Mouse (Mus musculus): ENCODE results near the gene Grik5. TPM values are rescaled to one million over a fixed set of nuclear protein-coding genes. Genes with fewer than 3 reads are reported as not detected.

Grik5 gene
- total and polyA plus RNA-seq, 2 experiments from 2014 or later: 18.6 to 153 TPM

- WGBS: 92% methylated on average over 8 of the region's 8 CpGs
Measured at GRCm38 (mm10) chr7:25063900-25064299, 8.2 kb downstream of the Grik5 start.

DNA sequence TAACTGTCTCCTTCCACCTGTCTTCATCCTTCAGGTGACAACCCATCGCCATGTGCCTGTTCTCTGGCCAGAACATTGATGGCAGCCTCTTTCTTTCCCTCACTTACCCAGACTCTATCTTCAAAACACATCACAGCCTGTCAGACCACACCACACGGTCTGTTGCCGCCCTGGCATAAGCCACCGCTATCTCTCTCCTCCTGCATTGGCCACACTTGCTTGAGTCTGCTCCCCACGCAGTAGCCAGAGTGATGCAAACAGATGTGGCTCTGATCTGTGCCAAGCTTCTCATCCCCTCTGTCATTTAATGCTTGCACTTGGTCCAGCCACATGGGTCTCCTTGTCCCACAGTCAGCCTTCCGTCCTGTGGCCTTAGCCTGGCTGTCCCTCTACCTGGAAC is 8.8 kb downstream of the Grik5 start:
- DNase-seq (ENCODE audit: low spot score) (no peak), ATAC-seq (ENCODE audit: low FRiP score) (no peak)
- Histone ChIP-seq H3K4me3 (ENCODE audit: low read depth, low read length) (no peak overlapping the region), H3K4me1 (ENCODE audit: insufficient read depth, low read length) (no peaks in the 10 kb centered on the region; the same call in 1 of the 2 replicates), H3K27ac (ENCODE audit: low read depth, low read length) (no peak overlapping the region), H3K4me2 (ENCODE audit: low read depth, low read length, poor library complexity, severe bottlenecking) (no peak overlapping the region), H3K9ac (replicated peaks; ENCODE audit: low read length, poor library complexity, severe bottlenecking) (no peak overlapping the region), H3K27me3 (ENCODE audit: insufficient read depth, low read length) (no peaks in the 10 kb centered on the region), H3K9me3 (ENCODE audit: low read length) (no peaks in the 10 kb centered on the region), H3K36me3 (ENCODE audit: insufficient read depth, low read length) (peaks cover 79% of the 10 kb centered on the region)
- WGBS: 92% methylated on average over 6 of the region's 6 CpGs
- no peak for TF ChIP-seq CTCF (IDR thresholded peaks at IDR 0.05)

More at GRCm38 (mm10) chr7:25063900-25064299, 8.2 kb downstream of the Grik5 start:
- Histone ChIP-seq H3K36me3 (ENCODE audit: insufficient read depth, low read length) (peaks cover 74% of the 10 kb centered on the region), H3K27me3 (ENCODE audit: insufficient read depth, low read length) (no peaks in the 10 kb centered on the region), H3K4me3 (ENCODE audit: low read depth, low read length) (no peak overlapping the region), H3K4me2 (ENCODE audit: low read depth, low read length, poor library complexity, severe bottlenecking) (no peak overlapping the region), H3K9ac (replicated peaks; ENCODE audit: low read length, poor library complexity, severe bottlenecking) (no peak overlapping the region), H3K27ac (ENCODE audit: low read depth, low read length) (no peak overlapping the region), H3K9me3 (ENCODE audit: low read length) (no peaks in the 10 kb centered on the region), H3K4me1 (ENCODE audit: insufficient read depth, low read length) (no peaks in the 10 kb centered on the region; the same call in 1 of the 2 replicates)
- no peak for TF ChIP-seq CTCF (IDR thresholded peaks at IDR 0.05)
- ATAC-seq (ENCODE audit: low FRiP score) (no peak), DNase-seq (ENCODE audit: low spot score) (no peak)

- Histone ChIP-seq H3K27ac (ENCODE audit: low read depth, low read length) (no peak overlapping the region), H3K9me3 (ENCODE audit: low read length) (no peaks in the 10 kb centered on the region), H3K27me3 (ENCODE audit: insufficient read depth, low read length) (no peaks in the 10 kb centered on the region), H3K4me3 (ENCODE audit: low read depth, low read length) (no peak overlapping the region), H3K4me2 (ENCODE audit: low read depth, low read length, poor library complexity, severe bottlenecking) (no peak overlapping the region), H3K36me3 (ENCODE audit: insufficient read depth, low read length) (peaks cover 83% of the 10 kb centered on the region), H3K4me1 (ENCODE audit: insufficient read depth, low read length) (no peaks in the 10 kb centered on the region), H3K9ac (replicated peaks; ENCODE audit: low read length, poor library complexity, severe bottlenecking) (no peak overlapping the region)
- TF ChIP-seq CTCF (IDR thresholded peaks at IDR 0.05): no peak
- DNase-seq (ENCODE audit: low spot score) (no peak), ATAC-seq (ENCODE audit: low FRiP score) (no peak)
- WGBS: 94% methylated on average over 14 of the region's 14 CpGs
Measured at GRCm38 (mm10) chr7:25058836-25059235, 13.3 kb downstream of the Grik5 start.

- no peak overlapping the region for H3K4me2 ChIP-seq (ENCODE audit: low read depth, low read length, poor library complexity, severe bottlenecking)
- no peak overlapping the region for H3K9ac ChIP-seq (replicated peaks; ENCODE audit: low read length, poor library complexity, severe bottlenecking)
- ATAC-seq (ENCODE audit: low FRiP score) (no peak), DNase-seq (ENCODE audit: low spot score) (no peak)
- H3K36me3 ChIP-seq (ENCODE audit: insufficient read depth, low read length): peaks cover 79% of the 10 kb centered on the region
- WGBS: 93% methylated on average over 8 of the region's 8 CpGs
- H3K4me1 ChIP-seq (ENCODE audit: insufficient read depth, low read length): no peaks in the 10 kb centered on the region
- no peak overlapping the region for H3K27ac ChIP-seq (ENCODE audit: low read depth, low read length)
- H3K4me3 ChIP-seq (ENCODE audit: low read depth, low read length): no peak overlapping the region
- no peak for TF ChIP-seq CTCF (IDR thresholded peaks at IDR 0.05)
- no peaks in the 10 kb centered on the region for H3K9me3 ChIP-seq (ENCODE audit: low read length)
- H3K27me3 ChIP-seq (ENCODE audit: insufficient read depth, low read length): no peaks in the 10 kb centered on the region
Measured at GRCm38 (mm10) chr7:25058394-25058793, 13.8 kb downstream of the Grik5 start.

GRCm38 (mm10) chr7:25057888-25058287 is 14.3 kb downstream of the Grik5 start:
- 91% methylated on average over 5 of the region's 5 CpGs for WGBS
- H3K27me3 ChIP-seq (ENCODE audit: insufficient read depth, low read length): no peaks in the 10 kb centered on the region
- no peak overlapping the region for H3K27ac ChIP-seq (ENCODE audit: low read depth, low read length)
- no peaks in the 10 kb centered on the region for H3K4me1 ChIP-seq (ENCODE audit: insufficient read depth, low read length)
- no peak for DNase-seq (ENCODE audit: low spot score)
- no peak overlapping the region for H3K9ac ChIP-seq (replicated peaks; ENCODE audit: low read length, poor library complexity, severe bottlenecking)
- H3K9me3 ChIP-seq (ENCODE audit: low read length): no peaks in the 10 kb centered on the region
- TF ChIP-seq CTCF (IDR thresholded peaks at IDR 0.05): no peak
- H3K36me3 ChIP-seq (ENCODE audit: insufficient read depth, low read length): peaks cover 74% of the 10 kb centered on the region
- H3K4me2 ChIP-seq (ENCODE audit: low read depth, low read length, poor library complexity, severe bottlenecking): no peak overlapping the region
- H3K4me3 ChIP-seq (ENCODE audit: low read depth, low read length): no peak overlapping the region
- no peak for ATAC-seq (ENCODE audit: low FRiP score)

DNA sequence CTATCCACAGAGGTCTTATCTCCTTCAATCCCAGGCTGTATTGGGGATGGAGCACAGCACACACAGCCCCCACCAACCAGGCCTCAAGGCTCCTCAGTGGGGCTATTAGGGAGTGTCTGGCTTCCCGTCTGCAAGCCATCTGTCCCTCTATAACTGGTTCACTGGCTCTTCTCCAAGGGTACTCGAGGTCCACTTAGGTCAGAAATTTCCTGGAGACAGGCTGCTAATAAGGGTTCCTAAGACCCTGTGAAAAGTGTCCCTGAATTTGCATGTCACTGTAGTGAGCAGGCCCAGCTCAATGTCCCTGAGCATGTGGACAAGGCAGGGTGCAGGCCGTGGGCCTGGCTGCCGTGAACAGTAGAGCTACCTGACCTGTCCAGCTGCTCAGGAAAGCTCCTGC is 15.2 kb downstream of the Grik5 start:
- 90% methylated on average over 4 of the region's 4 CpGs for WGBS
- Histone ChIP-seq H3K9ac (replicated peaks; ENCODE audit: low read length, poor library complexity, severe bottlenecking) (no peak overlapping the region), H3K4me2 (ENCODE audit: low read depth, low read length, poor library complexity, severe bottlenecking) (no peak overlapping the region), H3K4me1 (ENCODE audit: insufficient read depth, low read length) (no peaks in the 10 kb centered on the region), H3K9me3 (ENCODE audit: low read length) (no peaks in the 10 kb centered on the region), H3K4me3 (ENCODE audit: low read depth, low read length) (no peak overlapping the region), H3K36me3 (ENCODE audit: insufficient read depth, low read length) (peaks cover 72% of the 10 kb centered on the region), H3K27me3 (ENCODE audit: insufficient read depth, low read length) (no peaks in the 10 kb centered on the region), H3K27ac (ENCODE audit: low read depth, low read length) (no peak overlapping the region; the same call in 1 of the 2 replicates)
- no peak for TF ChIP-seq CTCF (IDR thresholded peaks at IDR 0.05)
- ATAC-seq (ENCODE audit: low FRiP score) (no peak), DNase-seq (ENCODE audit: low spot score) (no peak)
